Mouse (Mus musculus) frontal cortex, postnatal 25 days (tissue): ENCODE data around the gene D430019H16Rik.

ENCODE experiments used
- DNase-seq, 2 experiments: peaks; one replicate each; pipeline ENCODE4 v3.0.0; 2022; ENCODE audit warnings: low spot score in 2 of 2

D430019H16Rik gene

DNA sequence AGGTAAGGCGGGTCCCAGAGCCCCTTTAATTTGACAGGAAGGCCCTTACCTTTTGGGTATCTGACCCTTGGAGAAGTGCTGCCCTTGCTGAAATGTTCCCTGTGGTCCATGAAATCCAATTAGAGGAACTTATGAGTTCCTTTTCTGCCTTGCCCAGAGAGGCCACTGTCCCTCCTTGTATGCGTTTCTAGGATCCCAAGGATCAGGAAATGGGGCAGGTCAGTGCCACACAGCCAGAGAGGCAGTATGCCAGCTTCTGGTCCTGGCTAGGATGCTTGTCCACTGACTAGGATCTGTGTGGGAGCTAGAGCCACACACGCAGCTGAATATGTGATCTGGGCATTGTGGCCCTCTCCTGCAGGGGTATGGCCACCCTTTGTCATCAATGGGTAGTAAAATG is 36.6 kb downstream of the D430019H16Rik start:
- DNase-seq = no peak

DNA sequence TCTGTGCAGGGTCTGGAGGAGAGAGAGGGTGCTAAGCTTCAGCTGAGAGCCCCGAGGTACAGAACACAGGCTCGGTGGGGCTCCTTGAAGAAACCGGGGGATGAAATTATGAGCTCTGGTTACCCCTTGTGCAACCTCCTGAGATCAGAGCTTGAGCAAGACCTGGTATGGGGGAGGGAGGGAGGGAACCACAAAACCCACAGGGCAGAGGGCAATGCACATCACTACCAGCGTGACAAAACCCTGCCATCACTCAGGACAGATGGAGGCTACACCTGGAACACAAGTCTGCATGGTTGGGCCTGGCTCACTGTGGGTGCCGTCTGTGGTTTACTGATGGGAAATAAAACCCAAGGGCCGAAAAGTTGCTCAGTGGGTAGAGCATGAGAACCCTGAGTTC is 37.1 kb downstream of the D430019H16Rik start:
- DNase-seq = no peak

DNA sequence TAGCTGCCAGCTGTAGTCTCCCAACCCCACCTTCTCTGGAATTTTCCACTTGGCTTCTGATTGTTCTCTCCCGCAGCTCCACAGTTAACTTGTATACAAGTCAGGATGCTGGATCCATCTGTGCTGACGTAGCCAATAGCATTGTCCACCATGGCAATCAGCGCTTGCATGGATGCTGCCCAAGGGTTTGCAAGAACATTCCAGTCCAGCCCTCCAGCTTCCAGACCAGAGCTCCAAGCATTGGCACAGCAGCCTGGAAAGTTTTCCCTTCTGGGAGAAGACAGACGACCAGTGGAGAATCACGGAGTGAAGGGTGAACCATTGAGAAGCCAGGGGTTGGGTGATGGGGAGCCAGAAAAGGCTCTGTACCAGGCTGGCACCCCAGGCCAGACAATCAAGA is 41.1 kb downstream of the D430019H16Rik start:
- no peak for DNase-seq

DNA sequence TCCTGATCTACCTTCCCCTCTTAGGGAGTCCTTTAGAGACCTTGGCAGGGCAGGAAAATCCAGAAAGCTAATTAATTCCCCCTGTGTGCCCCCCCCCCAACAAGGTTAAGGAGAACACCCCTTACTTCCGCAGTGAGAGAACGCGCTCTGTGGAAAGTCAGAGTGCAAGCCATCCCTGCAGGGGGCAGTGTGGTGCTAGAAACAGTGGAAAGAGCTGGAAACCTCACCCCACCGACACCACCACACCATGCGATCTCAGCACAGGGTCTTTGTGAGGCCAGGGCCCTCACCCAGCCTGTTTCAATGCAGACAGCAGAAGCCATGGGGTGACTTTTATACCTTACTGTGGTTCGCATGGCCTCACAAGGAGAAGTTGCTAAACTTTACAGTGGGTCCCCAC is 44.2 kb downstream of the D430019H16Rik start:
- peak; percentile 70 to 75 for DNase-seq

DNA sequence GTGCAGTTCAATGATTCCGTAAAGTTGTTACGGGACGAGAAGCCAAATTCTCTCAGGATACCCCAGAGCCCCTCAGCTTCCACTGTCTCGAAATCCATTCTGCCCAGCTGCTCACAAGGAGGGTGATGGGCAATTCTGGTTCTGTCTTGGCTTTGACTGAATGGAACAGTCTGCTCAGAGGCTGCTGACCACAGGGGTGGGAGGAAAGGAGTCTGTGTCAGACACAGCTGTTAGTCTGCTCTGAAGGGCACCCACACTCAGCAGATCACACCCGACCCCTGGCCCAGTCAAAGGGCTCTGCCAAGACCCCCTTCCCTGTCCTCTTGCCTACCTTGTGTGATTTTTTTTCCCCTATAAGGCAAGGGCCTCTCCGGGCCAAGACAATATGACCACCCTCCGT is 44.8 kb downstream of the D430019H16Rik start:
- DNase-seq = no peak

DNA sequence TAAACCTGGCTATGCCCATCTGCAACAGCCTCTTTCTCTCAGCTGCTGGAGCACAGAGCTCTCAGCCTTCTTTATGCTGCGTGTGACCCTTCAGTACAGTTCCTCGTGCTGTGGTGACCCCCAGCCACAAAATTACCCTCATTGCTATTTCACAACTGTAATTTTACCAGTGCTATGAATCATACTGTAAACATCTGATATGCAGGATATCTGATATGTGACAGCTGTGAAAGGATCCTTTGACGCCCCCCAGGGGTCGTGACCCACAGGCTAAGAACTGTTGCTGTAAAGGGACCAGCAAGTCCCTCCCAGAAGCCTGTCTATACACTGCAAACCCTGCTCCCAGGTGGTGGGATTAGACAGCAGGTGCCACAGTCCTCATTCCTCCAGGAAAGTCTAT is 45.2 kb downstream of the D430019H16Rik start:
- DNase-seq = no peak

DNA sequence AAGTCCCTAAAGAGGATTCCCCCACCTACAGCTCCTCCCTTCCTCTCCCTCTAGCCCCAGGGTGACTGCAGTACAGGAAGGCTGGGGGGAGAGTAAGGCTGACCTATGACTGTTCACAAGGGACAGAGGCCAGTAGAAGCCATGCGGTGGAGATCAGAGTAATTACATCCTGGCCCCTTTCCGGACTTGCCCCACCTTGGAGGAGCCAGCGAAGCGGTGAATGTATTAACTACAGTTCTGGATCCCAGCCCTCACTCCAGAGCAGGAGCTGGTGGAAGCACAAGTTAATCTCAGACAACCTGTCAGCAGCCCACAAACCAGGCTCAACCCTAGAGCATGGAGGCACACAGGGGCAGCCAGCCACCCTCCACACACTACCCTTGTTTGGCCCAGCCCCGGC is 47.3 kb downstream of the D430019H16Rik start:
- no peak for DNase-seq

DNA sequence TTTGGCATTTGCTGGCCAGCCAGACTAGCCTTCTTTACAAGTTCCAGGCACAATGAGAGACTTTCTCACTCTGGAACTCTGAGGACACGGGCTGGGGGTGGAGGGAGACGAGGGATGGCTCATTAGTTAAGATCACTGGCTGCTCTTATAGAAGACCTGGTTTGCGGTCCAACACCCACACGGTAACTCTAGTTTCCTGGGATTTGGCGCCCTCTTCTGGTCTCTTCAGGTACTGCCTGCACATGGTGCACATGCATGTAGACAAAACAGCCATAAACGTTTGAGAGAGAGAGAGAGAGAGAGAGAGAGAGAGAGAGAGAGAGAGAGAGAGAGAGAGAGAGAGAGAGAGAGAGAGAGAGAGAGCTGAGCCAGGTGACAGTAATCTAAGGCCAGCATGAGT is 51.1 kb downstream of the D430019H16Rik start:
- DNase-seq = no peak

DNA sequence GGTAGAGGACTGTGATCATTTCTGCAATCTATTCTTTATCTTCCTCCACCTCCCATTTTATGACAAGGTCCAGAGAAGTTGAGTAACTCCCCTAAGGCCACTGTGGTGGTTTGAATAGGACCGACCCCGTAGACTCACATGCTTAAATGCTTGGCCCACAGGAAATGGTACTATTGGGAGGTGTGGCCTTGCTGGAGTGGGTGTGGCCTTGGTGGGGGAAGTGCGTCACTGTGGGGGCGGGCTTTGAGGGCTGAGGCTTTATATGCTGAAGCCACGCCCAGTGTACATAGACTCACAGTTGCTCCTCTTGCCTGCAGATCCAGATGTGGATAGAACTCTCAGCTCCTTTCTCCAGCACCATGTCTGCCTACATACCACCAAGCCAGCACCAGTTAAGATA is 57.5 kb downstream of the D430019H16Rik start:
- no peak for DNase-seq

DNA sequence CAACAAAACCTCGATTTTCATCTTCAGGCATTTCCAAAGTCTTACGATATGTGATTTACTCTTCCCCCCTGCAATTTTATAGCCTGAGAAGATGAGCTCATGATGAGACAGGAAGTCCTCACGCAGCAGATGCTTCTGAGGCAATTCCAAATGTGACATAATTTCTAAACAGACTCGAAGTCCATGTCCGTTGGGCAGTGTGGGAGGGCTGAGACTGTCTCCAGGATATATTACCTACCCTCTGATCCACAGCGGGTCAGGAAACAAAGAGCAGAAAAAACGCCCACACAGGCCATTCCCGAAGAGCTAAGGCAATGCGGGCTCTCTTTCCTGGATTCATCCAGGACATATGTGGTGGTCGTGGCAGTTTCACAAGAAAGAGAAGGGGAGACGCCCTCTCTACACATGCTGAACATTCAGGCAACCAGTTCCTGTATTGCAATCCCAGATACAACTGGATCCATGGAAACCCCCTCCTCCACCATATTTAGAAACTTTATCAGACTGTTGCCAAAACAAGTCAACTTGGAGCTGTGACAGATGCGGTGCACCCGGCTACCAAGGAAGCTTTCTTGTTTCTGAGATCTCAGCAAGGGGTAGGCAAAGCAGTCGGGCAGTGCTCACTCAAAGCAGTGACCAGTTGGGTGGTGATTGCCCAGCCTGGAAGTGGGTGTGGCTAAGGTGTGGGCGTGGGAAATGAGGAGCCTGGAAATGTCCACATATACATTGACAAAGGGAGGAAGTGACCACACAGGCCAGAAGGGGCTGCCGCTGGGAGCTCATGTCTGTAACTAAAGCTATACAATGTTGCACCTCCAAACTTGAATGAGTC is 58.2 kb downstream of the D430019H16Rik start:
- DNase-seq = no peak

DNA sequence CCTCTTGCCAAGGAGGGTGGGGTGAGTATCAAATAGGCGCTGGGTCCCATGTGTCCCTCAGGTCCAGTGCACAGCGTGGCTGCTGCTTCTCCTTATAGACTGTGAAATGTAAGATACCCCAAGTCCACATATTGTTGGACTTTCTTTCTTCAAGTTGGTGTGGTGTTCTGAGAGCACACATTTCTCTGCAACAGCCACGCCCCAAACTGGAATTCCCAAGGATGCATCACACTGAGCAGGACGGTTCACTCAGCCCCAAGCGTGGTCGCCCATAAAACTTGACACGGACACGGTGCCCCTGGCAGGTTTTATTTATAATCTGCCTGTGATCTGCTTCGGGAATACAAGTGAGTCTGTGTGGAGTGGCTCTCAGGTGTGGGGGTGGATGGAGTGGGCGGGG is 60.5 kb downstream of the D430019H16Rik start:
- DNase-seq = no peak

DNA sequence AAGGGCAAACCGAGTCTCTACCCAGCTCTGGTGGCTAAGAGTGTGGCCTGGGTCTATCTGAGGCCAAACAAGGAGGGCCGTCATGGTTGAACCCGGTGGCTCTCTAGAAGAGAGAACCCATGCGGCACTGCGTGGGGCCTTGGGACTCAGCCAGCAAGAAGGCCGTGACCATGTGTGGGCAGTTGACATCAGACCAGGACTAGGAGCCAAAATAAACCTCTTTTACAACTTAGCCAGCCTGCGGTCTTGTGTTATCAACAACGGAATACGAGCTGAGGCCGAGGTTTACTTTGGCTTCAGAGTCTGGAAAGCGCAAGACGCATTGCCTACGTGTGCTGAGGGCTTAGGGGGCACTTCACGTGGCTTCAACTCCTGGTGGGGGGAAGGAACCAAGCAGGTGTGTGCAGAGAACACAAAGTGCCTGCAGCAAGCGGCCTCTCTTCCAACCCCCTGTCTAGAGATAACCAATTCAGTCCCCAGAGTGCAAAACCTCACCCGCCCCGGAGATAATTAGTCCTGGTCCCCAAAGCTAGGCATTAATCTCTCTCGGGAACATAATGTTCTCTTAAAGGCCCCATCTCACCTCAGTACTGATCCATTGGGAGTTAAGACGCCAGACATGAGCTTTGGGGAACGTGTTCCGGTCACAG is 63.5 kb downstream of the D430019H16Rik start:
- no peak for DNase-seq

DNA sequence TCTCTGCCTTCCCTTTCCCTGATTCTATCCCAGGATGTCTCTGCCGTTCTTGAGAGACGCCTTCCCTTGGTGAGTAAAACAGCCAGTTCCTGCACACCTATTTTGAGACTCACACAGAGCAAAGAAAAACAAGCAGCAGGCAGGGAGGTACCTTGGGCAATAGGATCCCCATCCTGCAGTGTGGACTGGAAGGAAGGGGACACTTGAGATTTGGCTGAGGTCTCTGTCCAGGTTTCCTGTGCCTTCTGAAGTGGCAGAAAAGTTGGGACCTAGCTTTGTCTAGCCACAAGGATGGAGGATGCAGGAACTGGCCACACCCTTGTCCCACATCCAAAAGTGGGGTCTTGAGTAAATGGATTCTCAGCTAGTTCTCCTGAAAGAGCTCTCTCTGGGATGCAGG is 66.2 kb downstream of the D430019H16Rik start:
- DNase-seq = no peak

DNA sequence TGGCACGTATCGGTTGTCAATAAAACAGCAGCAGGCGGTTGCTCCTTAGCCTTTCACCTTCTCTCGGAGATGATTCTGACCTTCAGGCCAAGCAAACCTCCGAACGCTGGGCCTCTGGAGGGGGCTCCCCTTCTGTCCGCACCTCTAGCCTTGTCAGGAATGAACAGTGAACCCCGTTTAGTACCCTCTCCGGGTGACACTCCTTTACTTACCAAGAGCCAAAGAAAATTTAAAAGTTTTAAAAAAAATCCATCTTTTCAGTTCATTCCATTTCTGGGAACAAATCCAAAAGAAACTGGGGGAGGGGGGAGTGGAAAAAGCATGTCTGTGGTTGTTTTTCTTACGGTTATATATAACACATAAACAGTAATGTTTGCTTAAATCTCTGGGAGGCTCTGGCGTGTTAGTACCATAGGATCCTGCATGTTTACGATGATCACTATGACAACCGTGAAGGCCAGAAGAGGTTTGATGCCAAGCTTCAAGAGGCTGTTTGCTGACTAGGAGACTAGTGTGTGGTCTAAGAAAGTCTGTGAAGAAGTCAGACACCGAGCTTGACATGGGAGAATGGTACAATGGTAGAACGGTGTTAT is 67.6 kb downstream of the D430019H16Rik start:
- no peak for DNase-seq

DNA sequence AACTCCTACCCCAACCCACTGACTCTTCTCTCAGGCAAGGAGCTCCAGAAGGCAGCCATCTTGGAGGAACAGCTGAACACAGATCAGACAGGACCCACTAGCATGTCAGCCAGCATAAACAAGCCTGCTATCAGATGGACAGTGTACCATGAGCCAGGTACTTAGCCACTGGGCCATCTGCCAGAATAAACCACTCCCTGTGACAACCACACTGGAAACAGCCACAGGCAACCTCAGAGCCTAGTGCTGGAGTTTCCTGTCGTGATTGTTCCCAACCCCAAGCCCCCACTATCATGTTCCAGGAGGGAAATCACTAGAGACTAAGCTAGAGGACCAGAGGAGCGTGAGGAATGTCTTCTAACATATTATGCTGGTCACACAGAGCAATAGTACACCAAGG is 70.1 kb downstream of the D430019H16Rik start:
- no peak for DNase-seq

DNA sequence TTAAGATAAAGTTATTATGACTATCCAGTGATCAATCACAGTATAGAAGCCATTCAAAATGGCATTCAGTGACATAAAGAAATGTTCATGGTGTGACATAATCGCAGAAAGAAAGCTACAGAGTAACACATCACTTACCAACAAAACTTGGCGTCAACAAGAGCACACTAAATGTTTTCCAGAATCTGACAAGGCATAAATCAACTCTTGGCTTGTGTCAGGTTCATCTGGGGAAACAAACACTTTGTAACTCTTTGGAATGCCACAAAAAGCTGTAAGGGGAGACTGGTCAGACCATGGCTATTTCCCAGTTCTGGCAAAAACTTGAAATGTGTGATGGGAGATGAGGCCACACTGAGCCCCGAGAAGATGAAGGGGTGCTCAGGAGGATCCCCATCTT is 72.5 kb downstream of the D430019H16Rik start:
- no peak for DNase-seq

DNA sequence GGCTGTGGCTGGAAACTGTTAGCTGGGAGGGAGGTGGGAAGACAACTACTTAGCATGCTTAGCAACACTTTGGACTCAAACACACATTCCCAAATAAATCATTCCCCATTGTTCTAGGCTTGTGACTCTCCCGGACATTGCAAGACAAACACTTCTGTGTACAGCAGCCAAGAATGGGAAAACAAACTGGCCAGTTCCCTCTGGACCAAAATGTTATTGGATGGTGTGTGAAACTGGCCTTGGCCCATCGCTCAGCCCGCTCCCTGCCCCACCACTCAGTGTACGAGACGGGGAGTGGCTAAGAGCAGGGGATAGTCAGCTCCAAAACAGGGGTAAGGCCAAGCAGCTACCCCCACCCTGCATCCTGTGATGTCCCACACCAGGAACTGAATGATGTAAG is 73.2 kb downstream of the D430019H16Rik start:
- no peak for DNase-seq

DNA sequence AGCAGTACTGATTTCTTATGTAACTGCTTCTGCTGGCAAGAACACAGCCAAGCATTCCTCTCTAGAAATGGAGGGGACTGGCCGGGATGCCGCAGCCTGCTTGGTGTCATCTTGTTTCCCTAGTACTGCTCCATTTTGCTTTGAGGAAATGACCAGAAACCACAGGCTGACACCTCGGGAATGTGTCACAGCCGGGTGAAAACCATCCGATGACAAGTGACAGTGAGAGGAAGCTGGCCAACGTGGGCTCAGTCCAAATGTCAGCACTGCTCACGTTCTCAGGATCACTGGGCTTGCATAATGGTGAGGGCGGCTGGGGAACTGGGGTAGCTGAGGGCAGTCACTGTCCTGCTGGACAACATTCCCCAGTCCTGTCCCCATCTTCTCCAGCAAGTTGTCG is 75.9 kb downstream of the D430019H16Rik start:
- DNase-seq = no peak

DNA sequence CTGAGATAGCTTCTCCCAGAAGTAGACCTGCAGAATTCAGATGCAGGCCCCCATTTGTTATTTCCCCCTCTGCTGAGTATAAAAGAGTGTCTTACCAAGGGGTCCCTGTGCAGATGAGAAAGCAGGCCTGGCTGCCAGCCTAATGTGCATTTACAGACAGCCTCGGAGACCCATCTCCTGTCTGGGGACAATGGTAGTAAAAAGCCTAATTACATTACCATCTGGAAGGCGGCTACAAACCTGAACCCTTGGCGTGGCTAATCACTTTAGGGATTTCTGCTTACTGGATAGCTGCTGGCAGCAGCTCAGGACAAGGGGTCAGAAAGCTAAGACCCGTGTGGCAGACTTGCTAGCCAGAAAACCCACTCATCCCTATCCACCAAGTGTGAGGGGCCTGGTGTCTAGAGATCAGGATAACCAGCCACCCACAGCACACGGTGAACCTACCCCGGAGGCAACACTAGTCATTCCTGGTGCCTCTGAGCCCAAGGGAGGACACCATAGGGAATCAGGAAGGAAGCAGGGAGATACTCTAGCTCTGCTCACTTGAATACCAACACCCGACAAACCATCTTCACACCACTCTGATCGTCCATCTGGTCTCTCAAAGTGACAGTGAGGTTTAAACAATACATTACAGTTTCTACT is 78.2 kb downstream of the D430019H16Rik start:
- DNase-seq = no peak

DNA sequence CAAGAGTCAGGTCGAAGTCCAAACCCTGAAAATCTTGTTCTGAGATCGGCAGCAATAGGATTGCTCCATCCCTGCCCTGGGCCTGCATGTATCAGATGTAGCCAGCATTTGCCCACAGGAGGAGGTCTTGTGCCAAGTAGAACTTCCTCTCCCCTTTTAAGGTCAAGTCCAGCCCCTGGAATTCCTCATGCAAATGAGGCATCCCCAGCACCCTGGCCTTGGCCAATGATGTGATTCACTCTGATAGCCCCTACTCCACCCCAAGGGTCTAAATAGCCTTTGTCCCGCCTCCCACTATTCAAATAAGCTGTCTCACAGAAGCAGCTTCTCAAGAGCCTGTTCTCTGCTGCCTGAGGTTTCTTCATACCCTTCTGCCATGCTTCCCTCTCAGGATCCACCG is 81.2 kb downstream of the D430019H16Rik start:
- no peak for DNase-seq

DNA sequence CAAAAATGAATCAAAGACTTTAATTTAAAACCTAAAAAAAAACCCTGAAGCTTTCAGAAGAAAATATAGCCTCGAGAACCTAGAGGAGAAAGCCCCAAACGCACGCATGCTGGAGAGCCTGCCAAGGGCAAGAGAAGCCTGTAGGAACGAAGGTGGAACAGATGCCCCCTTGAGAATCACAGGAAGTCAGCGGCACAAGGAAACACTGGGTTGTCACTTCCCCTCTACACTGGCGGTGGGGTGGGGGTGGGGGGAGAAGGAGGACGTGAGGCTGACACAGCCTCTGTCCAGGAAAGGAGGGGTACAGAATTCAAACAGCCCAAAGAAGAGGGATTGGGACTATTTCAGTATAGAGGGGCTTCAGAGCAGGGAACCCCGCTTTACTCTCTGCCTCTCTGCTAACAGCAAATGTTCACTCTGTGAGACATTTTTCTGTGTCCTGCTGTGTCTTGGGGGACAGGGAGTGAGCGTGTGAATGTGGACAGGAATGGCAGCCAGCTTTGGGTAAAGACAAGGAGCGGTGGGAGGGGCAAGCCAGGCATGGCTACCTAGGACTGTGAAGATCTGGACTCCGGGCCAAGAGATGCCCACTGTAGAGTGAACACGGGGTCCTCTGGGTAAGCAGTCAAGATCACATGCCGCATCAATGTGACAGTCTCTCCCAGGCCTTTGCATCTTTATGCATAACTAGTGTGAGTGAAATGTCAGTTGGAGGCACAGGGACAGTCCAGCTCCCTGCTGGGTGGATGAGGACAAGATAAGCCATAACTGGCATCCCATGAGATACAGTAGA is 82.5 kb downstream of the D430019H16Rik start:
- DNase-seq = no peak

DNA sequence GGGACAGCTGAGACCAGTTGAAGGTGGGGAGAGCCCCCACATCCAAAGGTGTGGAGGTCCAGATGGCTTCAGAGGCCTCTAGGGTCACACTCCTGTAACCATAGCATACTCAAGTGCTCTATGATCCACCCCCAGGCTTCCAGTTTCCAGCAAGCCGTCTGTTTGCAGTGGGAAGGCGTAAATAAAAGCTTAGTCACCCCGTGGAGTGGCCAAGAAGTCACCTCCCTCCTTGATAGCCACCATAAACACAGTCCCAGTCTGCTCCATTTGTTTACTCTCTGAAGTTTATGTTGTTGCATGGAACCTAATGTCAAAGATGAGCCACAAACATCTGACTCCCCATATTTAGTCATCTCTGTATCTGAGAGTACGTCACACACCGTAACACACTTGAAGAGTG is 83.5 kb downstream of the D430019H16Rik start:
- no peak for DNase-seq
